Mouse (Mus musculus) heart, embryonic 10.5 days (tissue): ENCODE data around the gene Rad18. TPM values are rescaled to one million over a fixed set of nuclear protein-coding genes. Genes with fewer than 3 reads are reported as not detected.
A peak's percentile ranks its signal among the peaks of the same experiment; 100 is the strongest.

Experiments used
- DNase-seq: peaks from one replicate; pipeline ENCODE4 v3.0.0-alpha.2; 2017; ENCODE audit warnings: low spot score
- H3K27ac ChIP-seq: fragments of 300-500 bp; sonication (generic); 2 replicates; pipeline ENCODE4 v1.5.1; 2016; ENCODE audit warnings: mild to moderate bottlenecking
- H3K27me3 ChIP-seq: fragments of 300-500 bp; sonication (generic); 2 replicates; pipeline ENCODE4 v1.6.1; 2016; ENCODE audit warnings: mild to moderate bottlenecking; ENCODE audit not compliant: poor library complexity, insufficient read depth, severe bottlenecking
- H3K36me3 ChIP-seq: fragments of 300-500 bp; sonication (generic); 2 replicates; pipeline ENCODE4 v1.6.1; 2016; ENCODE audit warnings: mild to moderate bottlenecking, moderate library complexity
- H3K4me1 ChIP-seq: fragments of 300-500 bp; sonication (generic); 2 replicates; pipeline ENCODE4 v1.6.1; 2016; ENCODE audit warnings: mild to moderate bottlenecking
- H3K4me3 ChIP-seq: fragments of 300-500 bp; sonication (generic); 2 replicates; pipeline ENCODE4 v1.5.1; 2016; ENCODE audit warnings: mild to moderate bottlenecking, moderate library complexity
- H3K9me3 ChIP-seq: fragments of 300-500 bp; sonication (generic); 2 replicates; pipeline ENCODE4 v1.6.1; 2016; ENCODE audit warnings: mild to moderate bottlenecking, moderate library complexity
- WGBS: fragments of 180-500 bp; shearing (Covaris S2); methylation state at CpG from one replicate; pipeline ENCODE4 v1.1.7; 2016; 5-methylcytosine and 5-hydroxymethylcytosine counted together
- polyA plus RNA-seq: library from polyadenylated mRNA; unstranded; fragments of >200 nt; fragmentation: Nextera tagmentation; extraction: Ambion mirVana; gene quantifications from 2 replicates; pipeline ENCODE4 v1.2.1, GENCODE M21; 2016

The Rad18 gene
- polyA plus RNA-seq, 1 experiment from 2014 or later: 39.5 TPM

GRCm38 (mm10) chr6:112630291-112630690 is 66.2 kb downstream of the Rad18 start:
- DNase-seq: peak; percentile 41
- no peak overlapping the region for H3K4me3 ChIP-seq
- H3K36me3 ChIP-seq: peaks cover 15% of the 10 kb centered on the region; the same call in 1 of the 2 replicates
- H3K27ac ChIP-seq: no peak overlapping the region
- H3K27me3 ChIP-seq: no peaks in the 10 kb centered on the region
- no peaks in the 10 kb centered on the region for H3K4me1 ChIP-seq
- 95% methylated on average over 4 of the region's 4 CpGs for WGBS
- no peaks in the 10 kb centered on the region for H3K9me3 ChIP-seq

- Histone ChIP-seq H3K27me3 (no peaks in the 10 kb centered on the region), H3K9me3 (no peaks in the 10 kb centered on the region), H3K4me1 (no peaks in the 10 kb centered on the region), H3K27ac (no peak overlapping the region), H3K4me3 (no peak overlapping the region), H3K36me3 (peaks cover 15% of the 10 kb centered on the region; the same call in 1 of the 2 replicates)
- 90% methylated on average over 8 of the region's 8 CpGs for WGBS
- peak; percentile 54 for DNase-seq
Measured at GRCm38 (mm10) chr6:112628301-112628700, 68.2 kb downstream of the Rad18 start.

- Histone ChIP-seq H3K9me3 (no peaks in the 10 kb centered on the region), H3K4me3 (no peak overlapping the region), H3K36me3 (peaks cover 15% of the 10 kb centered on the region; the same call in 1 of the 2 replicates), H3K27ac (no peak overlapping the region), H3K27me3 (no peaks in the 10 kb centered on the region), H3K4me1 (no peaks in the 10 kb centered on the region)
- WGBS: 94% methylated on average over 4 of the region's 4 CpGs
- no peak for DNase-seq
Measured at GRCm38 (mm10) chr6:112622321-112622720, 74.2 kb downstream of the Rad18 start.

GRCm38 (mm10) chr6:112620027-112620426 is 76.5 kb downstream of the Rad18 start:
- DNase-seq: peak; percentile 63
- Histone ChIP-seq H3K4me3 (no peak overlapping the region), H3K27ac (no peak overlapping the region), H3K36me3 (peaks cover 9% of the 10 kb centered on the region; the same call in 1 of the 2 replicates), H3K27me3 (no peaks in the 10 kb centered on the region), H3K4me1 (no peaks in the 10 kb centered on the region), H3K9me3 (no peaks in the 10 kb centered on the region)
- WGBS: 83% methylated on average over 5 of the region's 5 CpGs

- Histone ChIP-seq H3K4me1 (no peaks in the 10 kb centered on the region), H3K9me3 (no peaks in the 10 kb centered on the region), H3K27ac (no peak overlapping the region), H3K36me3 (peaks cover 9% of the 10 kb centered on the region; the same call in 1 of the 2 replicates), H3K27me3 (no peaks in the 10 kb centered on the region), H3K4me3 (no peak overlapping the region)
- DNase-seq: no peak
- WGBS: 95% methylated on average over 4 of the region's 4 CpGs
Measured at GRCm38 (mm10) chr6:112617728-112618318, 78.7 kb downstream of the Rad18 start.

- no peaks in the 10 kb centered on the region for H3K9me3 ChIP-seq
- H3K36me3 ChIP-seq: no peaks in the 10 kb centered on the region
- no peak overlapping the region for H3K4me3 ChIP-seq
- H3K27me3 ChIP-seq: no peaks in the 10 kb centered on the region
- WGBS: 87% methylated on average over 4 of the region's 4 CpGs
- H3K27ac ChIP-seq: no peak overlapping the region
- no peaks in the 10 kb centered on the region for H3K4me1 ChIP-seq
- DNase-seq: no peak
Measured at GRCm38 (mm10) chr6:112609027-112609426, 87.5 kb downstream of the Rad18 start.

GRCm38 (mm10) chr6:112603866-112604265 is 92.6 kb downstream of the Rad18 start:
- H3K4me3 ChIP-seq: no peak overlapping the region

GRCm38 (mm10) chr6:112594971-112595370 is 101.5 kb downstream of the Rad18 start:
- 83% methylated on average over 7 of the region's 7 CpGs for WGBS

More at GRCm38 (mm10) chr6:112603866-112604265, 92.6 kb downstream of the Rad18 start:
- peak; percentile 14 for DNase-seq
- no peak overlapping the region for H3K27ac ChIP-seq
- H3K4me1 ChIP-seq: no peaks in the 10 kb centered on the region
- no peaks in the 10 kb centered on the region for H3K9me3 ChIP-seq
- no peaks in the 10 kb centered on the region for H3K36me3 ChIP-seq
- H3K27me3 ChIP-seq: no peaks in the 10 kb centered on the region

GRCm38 (mm10) chr6:112587912-112588311 is 108.6 kb downstream of the Rad18 start:
- no peaks in the 10 kb centered on the region for H3K27me3 ChIP-seq
- H3K27ac ChIP-seq: no peak overlapping the region
- H3K9me3 ChIP-seq: no peaks in the 10 kb centered on the region
- H3K36me3 ChIP-seq: no peaks in the 10 kb centered on the region
- WGBS: 50% methylated on average over 1 of the region's 1 CpGs
- no peak for DNase-seq
- H3K4me3 ChIP-seq: no peak overlapping the region
- H3K4me1 ChIP-seq: no peaks in the 10 kb centered on the region

More at GRCm38 (mm10) chr6:112594971-112595370, 101.5 kb downstream of the Rad18 start:
- H3K27me3 ChIP-seq: no peaks in the 10 kb centered on the region
- H3K4me1 ChIP-seq: no peaks in the 10 kb centered on the region
- H3K9me3 ChIP-seq: no peaks in the 10 kb centered on the region
- H3K27ac ChIP-seq: no peak overlapping the region
- peak; percentile 63 for DNase-seq
- no peak overlapping the region for H3K4me3 ChIP-seq
- no peaks in the 10 kb centered on the region for H3K36me3 ChIP-seq

- DNase-seq: no peak
- Histone ChIP-seq H3K4me1 (no peaks in the 10 kb centered on the region), H3K4me3 (no peak overlapping the region), H3K36me3 (no peaks in the 10 kb centered on the region), H3K9me3 (no peaks in the 10 kb centered on the region), H3K27ac (no peak overlapping the region), H3K27me3 (no peaks in the 10 kb centered on the region)
- WGBS: 75% methylated on average over 4 of the region's 4 CpGs
Measured at GRCm38 (mm10) chr6:112586999-112587398, 109.5 kb downstream of the Rad18 start.

GRCm38 (mm10) chr6:112584961-112585360 is 111.5 kb downstream of the Rad18 start:
- Histone ChIP-seq H3K27me3 (no peaks in the 10 kb centered on the region), H3K4me1 (no peaks in the 10 kb centered on the region), H3K36me3 (no peaks in the 10 kb centered on the region), H3K4me3 (no peak overlapping the region), H3K9me3 (no peaks in the 10 kb centered on the region), H3K27ac (no peak overlapping the region)
- DNase-seq: no peak
- 80% methylated on average over 5 of the region's 5 CpGs for WGBS

- Histone ChIP-seq H3K27me3 (no peaks in the 10 kb centered on the region), H3K36me3 (no peaks in the 10 kb centered on the region), H3K9me3 (no peaks in the 10 kb centered on the region), H3K27ac (no peak overlapping the region), H3K4me3 (no peak overlapping the region), H3K4me1 (peaks cover 6% of the 10 kb centered on the region)
- DNase-seq: no peak
- 69% methylated on average over 4 of the region's 4 CpGs for WGBS
Measured at GRCm38 (mm10) chr6:112582022-112582421, 114.5 kb downstream of the Rad18 start.

- Histone ChIP-seq H3K27me3 (no peaks in the 10 kb centered on the region), H3K4me3 (no peak overlapping the region), H3K4me1 (peaks cover 10% of the 10 kb centered on the region), H3K27ac (peak overlapping the region; percentile 17; the same call in 1 of the 2 replicates), H3K36me3 (no peaks in the 10 kb centered on the region), H3K9me3 (no peaks in the 10 kb centered on the region)
- DNase-seq: no peak
- 39% methylated on average over 5 of the region's 5 CpGs for WGBS
Measured at GRCm38 (mm10) chr6:112577198-112577597, 119.3 kb downstream of the Rad18 start.

- peaks cover 10% of the 10 kb centered on the region for H3K4me1 ChIP-seq
- H3K4me3 ChIP-seq: no peak overlapping the region
- WGBS: 69% methylated on average over 3 of the region's 3 CpGs
- H3K27me3 ChIP-seq: no peaks in the 10 kb centered on the region
- H3K9me3 ChIP-seq: no peaks in the 10 kb centered on the region
- H3K27ac ChIP-seq: no peak overlapping the region
- no peaks in the 10 kb centered on the region for H3K36me3 ChIP-seq
- no peak for DNase-seq
Measured at GRCm38 (mm10) chr6:112574558-112574957, 121.9 kb downstream of the Rad18 start.
